Mouse (Mus musculus): ENCODE results near the gene Tex37.
A peak's percentile ranks its signal among the peaks of the same experiment; 100 is the strongest.

Tex37 gene

GRCm38 (mm10) chr6:70880714-70881304 is 37.9 kb downstream of the Tex37 start:
- DNase-seq = peak; percentile 85

GRCm38 (mm10) chr6:70875017-70875416 is 43.7 kb downstream of the Tex37 start:
- DNase-seq = no peak

- no peak for DNase-seq
These were observed 44.5 kb downstream of the Tex37 start for GRCm38 (mm10) chr6:70874035-70874775.

GRCm38 (mm10) chr6:70872570-70872969 is 46.2 kb downstream of the Tex37 start:
- no peak for DNase-seq

GRCm38 (mm10) chr6:70872128-70872527 is 46.6 kb downstream of the Tex37 start:
- DNase-seq = no peak

DNA sequence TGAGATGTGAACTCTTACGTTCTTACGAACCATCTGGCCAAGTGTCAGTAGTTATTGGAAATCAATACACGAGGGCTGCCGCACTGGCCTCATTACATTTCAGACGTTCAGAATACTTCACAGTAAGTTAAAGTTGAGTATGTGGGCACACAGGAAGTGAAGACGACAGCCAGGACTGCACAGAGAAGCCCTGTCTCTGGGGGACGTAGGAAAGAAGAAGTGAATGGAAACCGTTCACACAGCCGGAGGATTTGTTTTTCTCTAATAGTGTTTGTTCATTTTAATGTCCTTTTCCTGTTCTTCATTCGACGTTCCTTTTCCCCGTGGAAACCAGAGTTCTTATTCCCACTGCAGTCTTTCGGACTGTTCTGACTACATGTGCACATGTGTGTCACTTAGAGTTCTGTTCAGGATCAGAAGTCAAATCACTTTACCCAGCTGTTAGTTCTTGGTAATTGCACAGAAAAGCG is 47.2 kb downstream of the Tex37 start:
- no peak for DNase-seq

DNA sequence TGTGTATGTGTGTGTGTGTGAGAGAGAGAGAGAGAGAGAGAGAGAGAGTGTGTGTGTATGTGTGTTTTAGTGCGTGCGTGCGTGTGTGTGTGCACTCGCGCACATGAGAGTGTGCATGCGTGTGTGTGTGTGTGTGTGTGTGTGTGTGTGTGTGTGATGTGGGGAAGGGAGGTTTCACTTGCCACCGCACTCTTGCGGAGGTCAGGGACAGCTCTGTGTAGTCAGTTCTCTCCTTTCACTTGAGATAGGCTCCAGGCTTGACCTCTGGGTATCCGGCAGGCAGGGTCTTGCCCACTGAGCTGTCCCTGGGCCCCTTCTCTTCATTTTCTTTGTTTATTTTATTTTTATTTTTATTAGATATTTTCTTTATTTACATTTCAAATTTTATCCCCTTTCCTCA is 51.4 kb downstream of the Tex37 start:
- no peak for DNase-seq

DNA sequence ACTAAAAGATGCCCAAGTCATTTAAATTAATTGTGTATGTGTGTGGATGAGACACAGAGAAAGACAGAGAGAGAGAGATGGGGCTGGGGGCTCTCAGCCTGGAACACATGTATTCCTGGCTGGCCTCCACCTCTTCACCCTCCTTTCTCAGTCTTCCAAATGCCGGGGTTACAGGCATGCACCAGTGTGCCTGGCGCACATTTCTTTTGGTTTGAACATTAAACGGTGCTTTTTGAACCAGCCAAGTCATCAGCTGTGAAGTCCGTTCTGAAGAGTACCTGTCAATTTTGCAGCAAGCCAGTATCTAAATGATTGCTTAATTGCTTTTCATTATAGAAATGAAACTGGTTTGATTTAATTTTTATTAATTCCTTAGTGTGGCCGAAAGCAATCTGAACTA is 52.0 kb downstream of the Tex37 start:
- DNase-seq = no peak

DNA sequence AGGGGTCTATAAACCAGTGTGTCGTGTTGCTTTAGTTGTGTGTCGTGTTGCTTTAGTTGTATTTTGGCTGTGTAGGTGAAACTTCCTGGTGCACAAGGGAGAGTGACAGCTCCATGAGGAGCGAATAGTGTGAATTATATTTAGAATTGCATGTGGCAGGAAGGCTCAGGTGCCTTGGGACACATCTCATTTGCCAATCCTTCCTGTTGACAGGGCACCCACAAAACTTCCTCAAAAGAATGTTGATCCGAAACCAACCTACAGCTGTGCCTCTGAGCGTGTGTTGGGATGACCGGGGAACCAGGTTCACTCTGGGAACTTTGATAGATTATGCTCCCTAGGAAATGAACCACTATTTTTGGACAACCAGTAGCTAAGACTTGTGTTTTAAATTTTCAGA is 54.4 kb downstream of the Tex37 start:
- DNase-seq = no peak

Measured in lung, postnatal 10 days (tissue).